Mouse (Mus musculus): ENCODE data around the gene Gtpbp1.

DNA sequence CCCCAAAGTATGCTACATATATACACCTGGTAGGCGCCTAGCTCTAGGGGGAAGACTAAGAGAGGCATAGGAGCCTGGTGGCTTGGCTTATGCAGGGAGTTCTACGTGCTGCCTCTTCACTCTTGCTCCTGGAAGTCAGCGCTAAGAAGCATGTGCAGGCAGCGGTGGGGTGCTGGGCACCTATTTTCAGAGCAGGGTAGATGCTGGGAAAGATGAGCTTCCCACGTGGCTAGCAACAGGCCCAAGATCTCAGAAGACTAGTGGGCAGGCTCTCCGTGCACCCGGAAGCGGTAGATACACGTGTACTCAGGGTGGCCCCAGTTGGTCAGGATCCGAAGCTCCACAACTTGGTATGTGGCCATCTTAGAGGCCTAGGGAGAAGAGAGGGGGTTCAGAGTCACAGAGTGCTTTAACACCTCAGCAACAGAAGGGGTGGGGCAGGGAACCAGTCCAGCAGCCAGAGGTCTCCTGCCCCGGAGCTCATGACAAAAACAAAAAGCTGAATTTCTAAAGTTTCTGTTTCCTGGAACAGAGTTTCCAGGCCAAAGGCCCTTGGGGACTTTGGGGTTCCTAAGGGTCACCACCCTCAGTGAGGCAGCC is 34.6 kb downstream of the Gtpbp1 start:
- no peak for TF ChIP-seq BHLHE40 (IDR thresholded peaks at IDR 0.05; ENCODE audit: low read depth, low read length)
- no peak for TF ChIP-seq CTCF (conservative IDR thresholded peaks at IDR 0.05 in 1 of 2, IDR thresholded peaks at IDR 0.05 in 1 of 2; ENCODE audit: low read depth in 2 of 2, low read length in 2 of 2)
- TF ChIP-seq KAT2A (IDR thresholded peaks at IDR 0.05; ENCODE audit: insufficient replicate concordance, low read length): no peak
- TF ChIP-seq ZNF384 (IDR thresholded peaks at IDR 0.05; ENCODE audit: low read depth, low read length): no peak
- TF ChIP-seq POLR2A (IDR thresholded peaks at IDR 0.05; ENCODE audit: low read depth, low read length): no peak
- no peak for TF ChIP-seq EP300 (IDR thresholded peaks at IDR 0.05; ENCODE audit: low read length)
- no peak for TF ChIP-seq ELF1 (IDR thresholded peaks at IDR 0.05; ENCODE audit: low read depth, low read length)
- TF ChIP-seq MAZ (IDR thresholded peaks at IDR 0.05; ENCODE audit: low read depth, low read length): no peak
- TF ChIP-seq JUN (IDR thresholded peaks at IDR 0.05; ENCODE audit: insufficient read depth, low read depth, low read length): no peak
- TF ChIP-seq NELFE (IDR thresholded peaks at IDR 0.05; ENCODE audit: low read depth, low read length): no peak
- TF ChIP-seq RAD21 (IDR thresholded peaks at IDR 0.05; ENCODE audit: low read depth, low read length): no peak

Measured in CH12.LX (cell line).